Mouse (Mus musculus) megakaryocyte-erythroid progenitor cell, adult 5-6 weeks (primary cell): ENCODE data around the gene Malsu1. TPM values are rescaled to one million over a fixed set of nuclear protein-coding genes. Genes with fewer than 3 reads are reported as not detected.

Experiments
- ATAC-seq: replicated peaks from 2 replicates; pipeline ENCODE4 v1.8.0; 2016; ENCODE audit warnings: mild to moderate bottlenecking, inconsistent platforms; ENCODE audit not compliant: severe bottlenecking, poor library complexity, low FRiP score, low TSS enrichment
- total RNA-seq, 2 experiments: library from RNA; stranded (forward) in 1 of 2; stranded (reverse) in 1 of 2; fragments of 200-1000, 215-1000 nt in 1 of 2; fragments of >200 nt in 1 of 2; fragmentation: Nextera tagmentation in 1 of 2; gene quantifications; 2 replicates each; pipeline ENCODE4 v1.2.3; 2014 to 2017

The Malsu1 gene
- total RNA-seq (2014; fragmentation: Nextera tagmentation) (20.5 and 32.3 TPM in 2 replicates), total RNA-seq (2017) (7.7 and 37.2 TPM in 2 replicates)

- ATAC-seq = peak; percentile 98
Observed at GRCm38 (mm10) chr6:49073304-49074116, at the start of gene Malsu1. TSS of gene Malsu1 (plus strand) at chr6:49073795.

GRCm38 (mm10) chr6:49025290-49025689 is 48.3 kb upstream of the Malsu1 start:
- ATAC-seq = no peak

- ATAC-seq = no peak
Observed at GRCm38 (mm10) chr6:49026496-49026895, 47.1 kb upstream of the Malsu1 start.

GRCm38 (mm10) chr6:49028019-49028418 is 45.6 kb upstream of the Malsu1 start:
- ATAC-seq = no peak

GRCm38 (mm10) chr6:49028708-49029107 is 44.9 kb upstream of the Malsu1 start:
- ATAC-seq = no peak

- no peak for ATAC-seq
Observed at GRCm38 (mm10) chr6:49031230-49031629, 42.4 kb upstream of the Malsu1 start.

- ATAC-seq = no peak
Observed at GRCm38 (mm10) chr6:49032783-49033182, 40.8 kb upstream of the Malsu1 start.

GRCm38 (mm10) chr6:49036275-49037267 is 37.0 kb upstream of the Malsu1 start, which contains the start of gene Gpnmb:
TSS of gene Gpnmb (plus strand) at chr6:49036546.
- no peak for ATAC-seq

- no peak for ATAC-seq
Observed at GRCm38 (mm10) chr6:49037268-49037662, 36.3 kb upstream of the Malsu1 start.

- ATAC-seq = peak; percentile 71
Observed at GRCm38 (mm10) chr6:49039470-49040180, 34.0 kb upstream of the Malsu1 start.

- no peak for ATAC-seq
Observed at GRCm38 (mm10) chr6:49046502-49046901, 27.1 kb upstream of the Malsu1 start.

GRCm38 (mm10) chr6:49046976-49047375 is 26.6 kb upstream of the Malsu1 start:
- no peak for ATAC-seq

- no peak for ATAC-seq
Observed at GRCm38 (mm10) chr6:49047848-49048247, 25.7 kb upstream of the Malsu1 start.

GRCm38 (mm10) chr6:49048395-49048794 is 25.2 kb upstream of the Malsu1 start:
- ATAC-seq = no peak

GRCm38 (mm10) chr6:49050677-49051410 is 22.8 kb upstream of the Malsu1 start:
- no peak for ATAC-seq

GRCm38 (mm10) chr6:49052191-49052590 is 21.4 kb upstream of the Malsu1 start:
- ATAC-seq = no peak

GRCm38 (mm10) chr6:49055256-49055733 is 18.3 kb upstream of the Malsu1 start:
- ATAC-seq = no peak

- no peak for ATAC-seq
Observed at GRCm38 (mm10) chr6:49056009-49056408, 17.6 kb upstream of the Malsu1 start.
